Mouse (Mus musculus): ENCODE results near the gene Klrb1f.
"Not testable (repeated sequence)": the region's sequence is repeated elsewhere in the genome, so short reads cannot be mapped to it uniquely, and the experiment has no call there.

Klrb1f gene

DNA sequence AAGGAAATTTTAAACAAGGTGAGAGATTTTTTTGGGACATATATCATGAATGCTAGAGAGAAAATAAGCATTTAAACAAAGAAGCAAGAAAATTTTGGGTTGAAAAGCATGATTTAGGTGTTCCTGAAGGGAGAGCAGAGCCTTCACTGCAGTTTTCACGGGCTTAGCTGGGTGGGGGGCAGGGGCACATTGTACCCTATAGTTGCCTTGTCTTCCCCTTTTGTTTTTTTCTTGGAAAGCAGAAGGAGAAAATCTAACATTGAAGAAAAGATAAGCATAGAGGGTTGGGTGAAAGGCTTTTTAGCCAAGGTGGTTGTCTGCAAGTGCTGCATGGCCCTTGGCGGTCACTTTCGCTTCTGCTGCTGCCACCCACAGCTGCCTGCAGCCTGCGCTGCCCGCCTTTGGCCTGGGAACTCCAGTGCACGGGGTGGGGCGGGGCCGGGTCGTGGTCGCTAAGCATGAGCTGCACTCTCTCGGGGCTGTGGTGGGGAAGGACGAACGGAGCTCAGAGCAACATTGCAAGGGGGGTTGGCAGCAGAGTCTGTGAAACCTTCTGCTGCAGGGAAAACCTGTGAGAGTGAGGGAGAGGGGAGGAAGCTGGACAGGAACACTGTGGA, 3.3 kb downstream of the Klrb1f start:
- in situ Hi-C loops (cut with MboI, MseI), result no loop called here

DNA sequence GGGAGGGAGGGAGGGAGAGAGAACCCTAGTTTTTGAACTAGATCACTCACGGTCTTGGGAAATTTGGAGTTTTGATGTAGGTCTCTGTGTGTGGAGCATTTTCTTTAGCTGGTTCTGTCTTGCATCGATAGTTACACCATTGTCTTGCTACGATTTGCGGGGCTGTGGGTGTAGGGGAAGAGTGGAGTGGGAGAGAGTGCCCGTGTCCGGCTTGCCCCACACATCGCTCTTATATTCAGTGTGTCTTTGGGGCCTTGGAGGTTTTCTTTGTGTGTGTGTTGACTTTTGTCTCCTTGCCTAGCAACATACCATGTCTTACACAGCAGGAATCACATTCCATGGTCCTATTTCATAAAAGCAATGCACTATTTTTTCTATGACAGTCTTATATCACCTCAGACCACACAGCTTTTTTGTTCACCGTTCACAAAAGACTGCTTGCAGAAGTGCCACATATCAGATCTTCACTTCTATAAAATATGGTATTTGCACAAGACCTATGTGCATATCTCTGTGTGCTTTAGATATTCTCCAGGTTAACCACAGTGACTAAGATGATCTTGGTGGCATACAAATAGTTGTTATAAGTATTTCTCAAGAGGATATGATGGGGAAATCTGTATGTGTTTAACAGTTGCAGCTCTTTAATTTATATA, 4.0 kb downstream of the Klrb1f start:
- in situ Hi-C loops (cut with MboI, MseI), result no loop called here

DNA sequence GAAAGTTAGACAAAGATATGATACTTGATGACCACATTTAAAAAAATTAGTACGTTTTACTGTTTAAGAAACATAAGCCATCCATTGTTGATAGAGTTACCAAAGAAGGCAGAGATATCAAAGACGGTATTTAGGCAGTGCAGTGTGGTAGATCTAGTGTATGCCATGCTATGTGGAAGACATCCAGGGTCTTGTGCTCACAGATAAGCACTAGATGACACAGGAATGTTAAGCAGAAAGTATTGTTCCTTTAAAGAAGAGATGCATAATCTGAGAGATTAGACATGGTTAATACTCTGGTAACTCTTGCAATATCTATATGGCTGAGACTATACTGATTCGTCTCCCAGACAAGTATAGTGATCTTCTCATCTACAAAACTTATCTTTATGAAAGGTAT, 5.4 kb downstream of the Klrb1f start:
- in situ Hi-C loops (cut with MboI, MseI), result no loop called here

DNA sequence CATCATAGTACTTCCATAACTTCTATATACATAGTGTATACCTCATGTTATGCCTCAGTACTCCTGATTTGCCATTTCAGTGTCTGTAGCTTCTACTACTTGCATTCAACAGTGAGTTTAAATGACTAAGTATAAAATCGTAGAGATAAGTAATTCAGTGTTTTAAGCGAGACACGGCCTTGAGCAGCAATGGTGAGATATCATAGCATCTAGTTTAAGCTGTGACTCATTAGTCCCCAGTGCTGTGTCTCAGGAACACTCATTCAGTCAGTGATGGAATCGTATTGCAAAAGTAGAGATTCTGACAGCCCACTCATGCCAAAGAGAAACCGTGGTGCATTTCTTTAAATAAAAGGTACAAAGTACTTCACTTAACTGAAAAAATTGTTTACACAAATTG, 6.0 kb downstream of the Klrb1f start:
- in situ Hi-C loops (cut with MboI, MseI), result no loop called here

DNA sequence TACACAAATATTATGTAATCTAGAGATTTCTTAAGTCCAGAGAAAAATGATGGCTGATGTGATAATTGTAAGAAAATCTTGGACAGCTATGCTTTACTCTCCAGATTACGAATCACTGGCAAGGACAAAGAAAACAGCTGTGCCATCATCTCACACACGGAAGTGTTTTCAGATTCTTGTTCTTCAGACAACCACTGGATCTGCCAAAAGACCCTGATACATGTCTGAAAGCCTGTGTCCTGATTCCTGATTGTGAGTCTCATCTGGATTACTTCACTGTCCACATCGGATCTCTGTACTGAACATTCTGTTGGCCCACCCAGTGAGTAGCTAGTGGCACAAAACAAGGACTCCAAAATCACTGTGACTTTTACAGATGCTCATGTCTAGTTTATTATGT, 10.5 kb downstream of the Klrb1f start:
- in situ Hi-C loops (cut with MboI, MseI), result no loop called here

DNA sequence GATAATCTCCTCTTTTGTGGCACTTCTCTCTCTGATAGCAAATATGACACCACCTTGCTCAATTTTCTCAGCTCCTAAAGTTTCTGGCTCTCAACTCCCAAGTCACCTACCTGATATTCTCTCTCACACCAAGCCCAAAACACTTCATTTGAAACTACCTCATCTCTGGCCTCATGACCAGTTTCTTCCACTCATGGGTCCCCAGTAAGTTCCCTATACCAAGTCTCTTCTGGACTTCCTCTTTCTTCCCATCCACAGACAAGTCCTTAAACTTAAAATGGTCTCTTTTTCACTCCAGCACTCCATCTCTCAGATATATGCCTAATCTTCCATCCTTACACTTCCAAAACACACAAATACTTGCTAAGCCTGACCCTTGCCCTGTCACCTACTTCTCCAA, 12.3 kb downstream of the Klrb1f start:
- in situ Hi-C loops (cut with MboI, MseI), result no loop called here

DNA sequence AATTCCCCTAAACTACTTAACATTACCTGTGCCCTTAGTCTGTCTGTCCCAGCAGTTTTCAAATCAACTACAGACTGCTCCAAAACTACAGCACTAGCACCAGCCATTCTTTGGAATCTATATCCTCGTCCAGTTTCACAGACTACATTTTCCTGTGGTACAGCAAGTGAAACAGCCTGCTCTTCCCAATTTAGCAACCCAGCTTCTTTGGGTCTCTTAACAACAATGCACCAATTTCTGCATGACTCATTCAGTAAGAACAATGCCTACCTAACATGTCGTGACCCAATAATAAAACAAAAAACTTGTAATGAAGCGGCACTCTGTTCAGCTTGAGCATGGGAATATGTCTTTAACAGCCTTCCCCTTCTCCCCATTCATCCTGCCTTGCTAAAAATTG, 19.7 kb downstream of the Klrb1f start:
- in situ Hi-C loops (cut with MboI, MseI), result loop anchor here (5.0 kb wide), 1 partner anchor 213 kb away; no protein-coding TSS in a partner anchor

DNA sequence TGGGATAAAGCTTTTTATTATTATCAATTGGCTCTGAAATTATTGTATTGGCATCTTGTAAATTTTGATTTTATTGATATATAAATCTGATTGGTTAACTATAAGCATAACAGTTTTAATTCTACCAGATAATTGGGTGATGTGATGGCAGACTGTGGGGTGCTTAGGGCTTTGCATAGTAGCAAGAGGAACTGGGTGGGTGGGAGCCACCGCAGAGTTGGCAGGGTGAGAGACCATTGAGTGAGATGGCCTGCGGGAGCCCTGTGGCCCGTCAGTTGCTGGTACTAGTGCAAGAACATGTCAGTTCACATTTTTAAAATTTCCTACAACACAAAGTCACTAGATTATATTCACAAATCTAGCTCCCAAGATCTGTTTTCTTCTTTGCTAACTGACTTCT, 20.2 kb downstream of the Klrb1f start:
- in situ Hi-C loops (cut with MboI, MseI), result loop anchor here (5.0 kb wide), 1 partner anchor 214 kb away; no protein-coding TSS in a partner anchor

DNA sequence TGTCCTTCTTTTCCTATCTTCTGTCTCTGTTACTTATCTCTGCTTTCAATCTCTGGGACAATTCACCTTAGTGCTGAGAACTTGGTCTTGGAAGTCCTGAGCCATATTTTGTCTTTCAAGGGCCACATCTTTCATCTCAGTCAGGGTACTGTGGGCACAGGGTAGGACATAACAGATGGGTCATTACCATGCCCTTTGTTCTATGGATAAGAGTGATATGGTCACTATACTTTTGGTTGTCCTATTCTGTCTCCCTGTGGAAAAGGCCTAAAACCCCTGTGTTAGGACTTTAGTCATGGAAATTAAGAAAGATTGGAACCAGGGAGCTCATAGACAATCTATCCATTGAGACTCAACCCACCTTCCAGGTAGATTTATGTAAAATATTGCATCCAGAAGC, 20.8 kb downstream of the Klrb1f start:
- in situ Hi-C loops (cut with MboI, MseI), result loop anchor here (5.0 kb wide), 1 partner anchor 214 kb away; no protein-coding TSS in a partner anchor

DNA sequence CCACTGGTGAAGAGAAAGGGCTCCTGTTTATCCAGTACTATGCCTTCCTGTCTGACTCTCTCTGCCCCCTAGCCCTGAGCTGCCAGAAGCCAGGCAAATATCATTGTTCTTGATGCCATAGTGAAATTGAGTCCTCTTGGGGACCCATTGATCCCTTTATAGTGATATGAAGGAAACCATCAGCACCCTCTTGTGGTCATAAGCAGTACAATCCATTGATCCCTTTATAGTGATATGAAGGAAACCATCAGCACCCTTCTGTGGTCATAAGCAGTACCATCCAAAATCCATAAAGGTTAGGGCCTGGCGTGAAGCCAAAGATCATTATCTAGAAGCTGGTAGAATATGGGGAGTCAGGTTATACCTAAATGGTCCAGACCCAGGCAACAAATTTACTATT, 21.3 kb downstream of the Klrb1f start:
- in situ Hi-C loops (cut with MboI, MseI), result loop anchor here (5.0 kb wide), 1 partner anchor 215 kb away; no protein-coding TSS in a partner anchor

DNA sequence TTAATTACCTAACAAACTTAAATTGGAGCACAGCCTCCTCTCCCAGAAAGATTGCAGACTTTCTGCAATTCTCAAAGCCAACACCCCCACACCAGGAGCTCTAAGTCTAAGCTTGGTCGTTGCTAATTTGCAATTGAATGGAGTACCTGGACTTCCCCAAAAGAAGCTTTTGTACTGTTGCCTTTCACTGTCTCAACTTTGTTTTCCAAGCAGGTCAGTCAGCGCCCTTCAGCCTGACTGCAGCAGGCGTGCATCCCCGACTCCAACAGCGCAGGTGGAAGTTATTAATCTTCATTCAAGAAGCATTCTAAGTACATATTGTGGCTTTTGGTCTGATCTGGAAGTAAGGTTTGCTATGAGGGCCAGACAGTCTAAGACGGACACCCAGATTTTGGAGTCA, 39.4 kb downstream of the Klrb1f start:
- in situ Hi-C loops (cut with MboI, MseI), result loop anchor here (5.0 to 25.0 kb wide), 2 partner anchors 162 to 277 kb away; no protein-coding TSS in a partner anchor

DNA sequence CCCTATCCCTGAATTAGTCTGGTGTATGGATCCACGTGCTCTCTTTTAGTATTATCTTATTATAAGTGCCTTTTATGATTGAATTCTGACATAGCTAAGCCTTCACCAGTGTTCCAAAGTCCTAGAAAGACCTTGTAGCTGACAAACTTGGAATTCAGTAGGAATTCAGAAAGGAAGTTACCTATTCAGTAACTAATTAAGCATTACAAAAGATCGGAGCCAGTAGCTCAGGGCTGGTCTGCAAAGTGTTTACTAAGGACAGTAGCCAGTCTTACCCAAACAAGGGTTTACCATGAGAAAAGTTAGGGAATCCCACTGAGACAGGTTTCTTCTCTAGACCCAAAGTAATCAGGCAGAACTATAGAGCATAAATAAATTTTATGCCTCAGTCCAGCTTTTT, 40.3 kb downstream of the Klrb1f start:
- in situ Hi-C loops (cut with MboI, MseI), result loop anchor here (5.0 to 25.0 kb wide), 2 partner anchors 161 to 276 kb away; no protein-coding TSS in a partner anchor

DNA sequence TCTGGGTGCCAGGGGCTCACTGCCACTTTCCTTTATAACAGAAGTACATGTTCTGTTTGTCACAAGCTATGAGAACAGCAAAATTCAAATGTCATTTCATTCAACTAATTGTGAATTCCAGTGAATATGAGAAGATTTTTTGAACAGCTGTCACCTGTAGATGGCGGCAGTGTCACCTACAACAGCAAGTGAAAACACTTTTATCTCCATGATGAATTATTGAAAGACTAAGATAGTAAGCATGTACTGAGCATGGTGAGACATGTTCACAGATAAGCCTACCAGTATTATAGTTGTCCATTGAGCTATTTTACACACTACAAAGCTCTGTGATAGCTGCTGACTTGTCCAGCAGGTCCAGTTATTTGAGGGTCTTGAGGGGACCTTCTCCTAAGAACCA, 42.5 kb downstream of the Klrb1f start:
- in situ Hi-C loops (cut with MboI, MseI), result loop anchor here (5.0 to 25.0 kb wide), 2 partner anchors 159 to 274 kb away; no protein-coding TSS in a partner anchor

DNA sequence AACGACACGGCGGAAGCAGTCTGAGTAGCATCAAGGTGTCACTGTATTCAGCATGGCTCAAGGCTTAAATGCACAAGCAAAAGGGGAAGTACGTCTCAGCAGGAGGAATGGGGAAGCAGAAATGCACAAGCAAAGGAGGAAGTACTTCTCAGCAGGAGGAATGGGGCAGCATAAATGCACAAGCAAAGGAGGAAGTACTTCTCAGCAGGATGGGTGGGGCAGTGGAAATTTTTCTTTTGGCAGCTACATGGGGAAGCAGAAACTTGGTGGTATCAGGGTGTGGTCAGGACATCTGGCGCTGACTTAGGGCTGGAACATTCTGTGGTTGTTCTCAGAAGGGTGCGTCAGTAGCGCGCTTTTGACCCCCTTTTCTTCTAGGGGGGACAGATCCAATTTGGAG, 42.9 kb downstream of the Klrb1f start:
- in situ Hi-C loops (cut with MboI, MseI), result loop anchor here (5.0 to 25.0 kb wide), 2 partner anchors 159 to 274 kb away; no protein-coding TSS in a partner anchor

DNA sequence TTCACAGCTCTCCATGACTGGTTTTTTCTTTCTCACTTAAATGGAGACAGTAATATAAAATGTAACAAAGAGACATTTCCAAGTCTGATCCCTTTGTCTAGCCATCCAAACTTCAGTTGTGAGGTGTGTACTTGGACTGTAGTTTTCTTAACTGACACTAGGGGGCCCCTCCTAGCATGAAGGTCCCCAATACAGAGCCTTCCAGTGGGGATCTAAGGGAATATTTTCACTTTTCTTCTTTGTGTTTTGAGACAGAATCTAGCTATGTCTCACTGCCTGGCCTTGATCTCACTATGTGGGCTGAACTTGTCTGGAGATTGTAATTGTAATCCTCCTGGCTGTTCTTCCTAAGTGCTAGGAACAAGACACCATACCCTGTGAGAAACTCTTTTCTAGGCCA, 49.5 kb downstream of the Klrb1f start:
- in situ Hi-C loops (cut with MboI, MseI), result loop anchor here (25.0 kb wide), 1 partner anchor 267 kb away; no protein-coding TSS in a partner anchor

DNA sequence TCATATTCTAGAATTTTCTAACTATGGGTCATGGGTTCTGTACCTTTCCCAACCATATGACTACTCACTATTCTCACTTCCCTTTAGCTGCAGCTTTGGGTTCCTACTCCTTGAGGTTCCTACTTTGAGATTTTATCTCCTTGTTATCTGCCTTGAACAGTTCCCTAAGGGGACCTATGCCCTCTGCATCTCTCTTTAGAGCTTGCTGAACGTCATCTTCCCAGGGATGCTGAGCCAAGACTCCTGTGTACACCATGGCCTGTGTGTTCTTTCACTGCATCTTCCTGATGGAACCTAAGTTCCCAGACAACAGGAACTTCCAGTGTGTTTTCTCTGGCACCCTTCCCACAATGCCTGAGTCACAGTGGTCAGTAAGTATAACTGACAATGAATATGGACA, 52.2 kb downstream of the Klrb1f start:
- in situ Hi-C loops (cut with MboI, MseI), result loop anchor here (25.0 kb wide), 1 partner anchor 264 kb away; no protein-coding TSS in a partner anchor

DNA sequence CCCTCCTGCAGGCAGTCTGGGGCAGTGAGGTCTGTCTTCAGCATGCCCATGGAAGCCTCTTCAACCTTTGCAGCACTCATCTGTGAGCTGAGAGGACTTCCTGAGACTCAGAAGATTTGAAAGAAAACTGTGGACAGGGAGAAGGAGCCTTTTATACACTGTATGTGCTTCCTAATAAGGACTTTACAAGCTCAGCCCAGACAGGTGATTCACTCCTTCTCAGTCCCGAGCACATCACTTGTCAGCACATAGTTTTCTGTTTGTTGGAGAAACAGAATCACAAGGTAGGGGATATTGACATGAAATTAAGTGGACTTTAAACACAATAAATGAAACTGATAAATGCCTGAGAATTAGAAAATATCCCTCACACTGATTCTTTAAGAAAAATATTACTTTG, 55.1 kb downstream of the Klrb1f start, which contains the start of gene Clec2e:
Gene Clec2e, minus strand, starts transcription at position 120 of the 400 bp plus-strand sequence.
- in situ Hi-C loops (cut with MboI, MseI), result not testable (repeated sequence)

DNA sequence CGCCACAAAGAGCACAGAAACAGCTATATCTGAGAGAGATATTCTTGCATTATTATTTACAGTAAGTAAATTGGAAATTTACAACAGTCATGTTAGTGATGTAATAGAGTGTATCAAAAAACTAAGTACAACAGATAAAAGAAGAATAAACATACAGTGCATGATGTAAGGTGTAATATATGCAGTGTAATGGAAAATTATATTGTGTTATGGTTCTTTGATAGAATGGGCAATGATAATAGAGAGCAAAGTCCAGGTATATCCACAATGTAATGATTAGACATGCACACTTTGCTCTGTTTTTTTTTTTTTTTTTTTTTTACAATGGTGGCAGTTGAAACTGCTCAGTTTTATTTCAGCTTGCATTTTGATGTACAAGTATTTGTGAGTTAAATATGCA, 55.9 kb downstream of the Klrb1f start:
- in situ Hi-C loops (cut with MboI, MseI), result no loop called here

DNA sequence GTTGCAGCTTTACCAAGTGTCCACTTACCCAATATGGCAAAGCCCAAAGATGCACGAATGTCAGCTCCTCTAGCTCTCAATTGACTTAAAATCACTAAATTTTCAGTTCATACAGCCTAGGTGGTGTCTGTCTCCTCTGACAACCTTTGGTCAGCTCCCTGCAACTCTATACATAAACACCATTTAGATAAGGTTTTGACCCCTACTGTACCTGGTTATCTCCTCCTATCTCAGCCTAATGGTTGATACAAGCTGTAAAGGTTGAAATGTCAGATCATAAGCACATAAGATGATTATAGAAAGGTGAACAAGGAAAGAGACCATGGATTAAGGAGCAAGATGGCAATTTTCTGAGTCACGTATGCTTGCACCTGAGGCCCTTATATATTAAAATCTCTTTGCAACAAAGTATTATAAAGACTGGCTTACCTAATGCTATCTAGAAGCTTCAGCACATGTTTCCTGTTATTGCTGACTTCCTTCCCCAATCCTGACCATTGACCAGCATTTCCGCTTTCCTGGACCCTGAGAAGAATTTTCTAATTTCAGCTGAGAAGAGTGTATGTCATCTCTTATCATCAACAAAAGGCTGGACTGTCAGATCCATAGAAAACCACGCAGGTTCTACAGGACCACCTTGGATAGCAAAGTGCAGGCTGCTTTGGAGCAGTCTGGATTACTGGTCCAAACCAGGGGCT, 57.3 kb downstream of the Klrb1f start:
- in situ Hi-C loops (cut with MboI, MseI), result no loop called here
